Mouse (Mus musculus): ENCODE data around the gene Rab31. TPM values are rescaled to one million over a fixed set of nuclear protein-coding genes. Genes with fewer than 3 reads are reported as not detected.
A peak's percentile ranks its signal among the peaks of the same experiment; 100 is the strongest.

Gene Rab31
- total RNA-seq, 2 experiments from 2014 or later: 25.7 to 28.7 TPM

- intact Hi-C loops (cut with DNase I): no loop called here
- no peak for DNase-seq
These were observed 29.6 kb downstream of the Rab31 start for GRCm38 (mm10) chr17:65742969-65743368.

- intact Hi-C loops (cut with DNase I): no loop called here
- DNase-seq: no peak
These were observed 30.2 kb downstream of the Rab31 start for GRCm38 (mm10) chr17:65742245-65742905.

GRCm38 (mm10) chr17:65741565-65741964 is 31.0 kb downstream of the Rab31 start:
- intact Hi-C loops (cut with DNase I): loop anchor here (2.0 kb wide), 1 partner anchor 25 kb away; no protein-coding TSS in a partner anchor
- DNase-seq: no peak

GRCm38 (mm10) chr17:65739874-65740725 is 32.5 kb downstream of the Rab31 start:
- DNase-seq: no peak
- intact Hi-C loops (cut with DNase I): loop anchor here (2.0 kb wide), 1 partner anchor 27 kb away; no protein-coding TSS in a partner anchor

GRCm38 (mm10) chr17:65737622-65738021 is 34.9 kb downstream of the Rab31 start:
- intact Hi-C loops (cut with DNase I): no loop called here
- DNase-seq: peak; percentile 23 to 44

GRCm38 (mm10) chr17:65737175-65737574 is 35.4 kb downstream of the Rab31 start:
- DNase-seq: no peak
- intact Hi-C loops (cut with DNase I): no loop called here

GRCm38 (mm10) chr17:65735088-65735487 is 37.5 kb downstream of the Rab31 start:
- intact Hi-C loops (cut with DNase I): no loop called here
- DNase-seq: no peak

- no peak for DNase-seq
- intact Hi-C loops (cut with DNase I): loop anchor here (5.0 kb wide), 1 partner anchor 40 kb away; the partner anchor contains the start of gene Rab31
These were observed 39.9 kb downstream of the Rab31 start for GRCm38 (mm10) chr17:65732666-65733065.

GRCm38 (mm10) chr17:65731710-65732109 is 40.8 kb downstream of the Rab31 start:
- no peak for DNase-seq
- intact Hi-C loops (cut with DNase I): loop anchor here (5.0 kb wide), 1 partner anchor 41 kb away; the partner anchor contains the start of gene Rab31

- intact Hi-C loops (cut with DNase I): loop anchor here (5.0 kb wide), 1 partner anchor 42 kb away; the partner anchor contains the start of gene Rab31
- DNase-seq: no peak
These were observed 42.4 kb downstream of the Rab31 start for GRCm38 (mm10) chr17:65729945-65730741.

GRCm38 (mm10) chr17:65726755-65727154 is 45.8 kb downstream of the Rab31 start:
- intact Hi-C loops (cut with DNase I): no loop called here
- DNase-seq: no peak

GRCm38 (mm10) chr17:65726274-65726673 is 46.3 kb downstream of the Rab31 start:
- no peak for DNase-seq
- intact Hi-C loops (cut with DNase I): no loop called here

GRCm38 (mm10) chr17:65725814-65726213 is 46.7 kb downstream of the Rab31 start:
- DNase-seq: no peak
- intact Hi-C loops (cut with DNase I): no loop called here

GRCm38 (mm10) chr17:65725381-65725780 is 47.2 kb downstream of the Rab31 start:
- intact Hi-C loops (cut with DNase I): no loop called here
- DNase-seq: no peak

GRCm38 (mm10) chr17:65724254-65724653 is 48.3 kb downstream of the Rab31 start:
- DNase-seq: peak; percentile 31 to 36
- intact Hi-C loops (cut with DNase I): no loop called here

- DNase-seq: no peak
- intact Hi-C loops (cut with DNase I): no loop called here
These were observed 48.9 kb downstream of the Rab31 start for GRCm38 (mm10) chr17:65723633-65724032.

- intact Hi-C loops (cut with DNase I): no loop called here
- no peak for DNase-seq
These were observed 51.2 kb downstream of the Rab31 start for GRCm38 (mm10) chr17:65721330-65721729.

GRCm38 (mm10) chr17:65719826-65720225 is 52.7 kb downstream of the Rab31 start:
- no peak for DNase-seq
- intact Hi-C loops (cut with DNase I): no loop called here

- intact Hi-C loops (cut with DNase I): no loop called here
- no peak for DNase-seq
These were observed 54.0 kb downstream of the Rab31 start for GRCm38 (mm10) chr17:65718578-65718977.

- DNase-seq: no peak
- intact Hi-C loops (cut with DNase I): no loop called here
These were observed 54.8 kb downstream of the Rab31 start for GRCm38 (mm10) chr17:65717658-65718199.

Measured in heart, postnatal 14 days (tissue).